Mouse (Mus musculus) cerebellum, adult 9-11 months (tissue): ENCODE measurements around the gene Cacna1a.
A peak's percentile ranks its signal among the peaks of the same experiment; 100 is the strongest.

Experiments used
- DNase-seq: peaks from one replicate; pipeline ENCODE4 v3.0.0; 2022

Cacna1a gene

DNA sequence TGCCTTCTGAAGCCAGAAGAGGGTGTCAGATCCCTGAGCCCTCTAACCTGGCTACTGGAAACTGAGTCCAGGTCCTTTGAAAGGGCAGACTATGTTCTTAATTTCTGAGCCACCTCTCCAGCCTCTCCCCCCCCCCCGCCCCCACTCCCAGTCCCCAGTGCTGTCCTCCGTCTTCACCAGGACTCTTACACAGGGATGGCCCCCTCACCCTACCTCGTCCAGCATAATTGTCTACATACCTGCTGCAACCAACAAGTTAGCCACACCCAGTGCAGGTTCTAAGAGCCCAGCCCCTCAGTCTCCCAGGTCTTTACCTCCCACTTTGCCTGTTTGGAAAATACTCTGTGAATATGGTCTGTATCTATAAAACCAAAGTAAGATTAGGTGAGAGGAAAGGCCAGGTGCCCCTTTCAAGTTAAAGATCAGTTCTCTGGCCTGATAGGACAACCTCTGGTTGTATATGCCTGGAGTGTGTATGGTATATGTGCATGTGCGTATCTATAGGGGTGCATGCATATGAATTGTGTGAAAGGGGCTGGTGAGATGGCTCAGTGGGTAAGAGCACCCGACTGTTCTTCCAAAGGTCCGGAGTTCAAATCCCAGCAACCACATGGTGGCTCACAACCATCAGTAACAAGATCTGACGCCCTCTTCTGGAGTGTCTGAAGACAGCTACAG, 252.5 kb downstream of the Cacna1a start:
- DNase-seq: no peak

DNA sequence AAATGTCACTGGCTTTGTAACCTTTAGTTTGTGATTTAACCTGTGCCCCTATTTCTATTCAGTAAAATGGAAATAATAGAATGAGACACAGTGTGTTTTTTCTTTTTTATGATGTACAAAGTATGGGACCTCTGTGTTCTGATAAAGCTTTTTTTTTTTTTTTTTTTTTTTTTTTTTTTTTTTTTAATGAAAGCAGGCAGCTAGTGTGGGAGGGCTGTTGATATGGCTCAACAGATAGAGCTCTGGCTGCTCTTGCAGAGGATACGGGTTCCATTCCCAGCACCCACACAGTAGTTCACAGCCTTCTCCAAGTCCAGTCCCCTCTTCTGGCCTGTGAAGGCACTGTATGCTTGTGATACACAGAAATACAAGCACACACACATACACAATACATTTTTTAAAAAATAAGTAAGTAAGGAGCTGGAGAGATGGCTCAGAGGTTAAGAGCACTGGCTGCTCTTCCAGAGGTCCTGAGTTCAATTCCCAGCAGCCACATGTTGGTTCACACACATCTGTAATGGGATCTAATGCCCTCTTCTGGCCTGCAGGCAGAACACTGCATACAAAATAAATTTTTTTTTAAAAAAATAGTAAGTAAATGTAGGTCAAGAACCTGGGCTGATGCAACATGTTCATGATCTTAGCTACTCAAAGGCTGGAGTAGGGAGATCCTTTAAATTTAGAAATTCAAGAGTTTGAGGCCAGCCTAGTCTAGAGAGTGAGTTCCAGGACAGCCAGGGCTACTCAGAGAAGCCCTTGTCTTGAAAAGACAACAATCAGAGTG, 253.5 kb downstream of the Cacna1a start:
- no peak for DNase-seq

DNA sequence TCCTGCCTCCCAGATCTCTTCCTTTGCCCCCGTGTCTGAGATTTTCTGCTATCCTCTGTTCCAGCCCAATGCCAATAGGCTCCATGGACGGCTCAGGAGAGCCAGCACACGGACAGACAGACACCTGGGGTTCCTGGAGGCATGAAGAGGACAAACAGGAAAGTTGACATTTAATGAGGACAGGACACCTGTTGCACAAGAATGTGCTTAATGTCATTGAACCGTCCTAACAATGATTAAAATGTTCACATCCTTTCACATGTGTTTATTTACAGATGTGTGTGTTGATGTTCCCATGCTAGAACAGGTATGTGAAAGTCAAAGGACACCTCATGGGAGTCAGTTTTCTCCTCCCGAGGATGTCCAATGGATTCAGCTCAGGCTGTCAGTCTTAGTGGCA, 254.8 kb downstream of the Cacna1a start:
- no peak for DNase-seq

DNA sequence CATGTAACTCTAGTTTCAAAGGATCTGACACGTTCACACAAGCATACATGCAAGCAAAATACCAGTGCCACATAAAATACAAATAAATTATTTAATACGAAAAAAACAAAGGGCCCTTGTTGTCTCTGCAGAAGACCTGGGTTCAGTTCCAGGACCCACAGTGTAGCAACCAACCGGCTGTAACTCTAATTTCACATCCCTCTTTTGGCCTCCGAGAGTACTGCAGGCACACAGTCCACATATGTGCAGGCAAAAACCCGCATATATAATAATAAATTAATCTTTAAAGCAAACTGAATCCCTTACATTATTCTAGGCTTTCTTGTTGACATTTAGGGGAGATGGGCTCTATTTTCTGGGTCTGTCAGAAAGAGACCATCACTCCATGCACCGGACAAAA, 258.6 kb downstream of the Cacna1a start:
- DNase-seq: no peak

DNA sequence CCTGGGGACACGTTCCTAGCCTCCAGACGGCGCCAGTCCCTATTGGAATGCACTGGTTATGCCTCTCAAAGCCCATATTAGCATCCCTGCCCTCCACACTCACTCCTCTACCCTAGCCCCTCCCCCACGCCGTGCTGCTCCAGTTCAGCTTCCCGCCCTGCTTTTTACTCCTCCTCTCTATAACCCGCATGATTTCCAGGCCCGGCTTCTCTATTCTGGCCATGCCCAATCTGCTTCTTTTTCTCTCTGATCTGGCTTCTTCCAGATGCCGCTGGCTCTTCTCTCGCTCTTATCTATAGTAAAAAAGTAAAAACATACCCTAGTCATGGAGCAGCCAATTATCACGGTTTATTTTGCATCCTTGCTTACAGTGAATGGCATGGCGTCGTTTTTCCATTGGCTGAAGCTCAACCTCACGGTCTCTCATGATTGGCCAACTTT, 259.2 kb downstream of the Cacna1a start:
- DNase-seq: no peak

DNA sequence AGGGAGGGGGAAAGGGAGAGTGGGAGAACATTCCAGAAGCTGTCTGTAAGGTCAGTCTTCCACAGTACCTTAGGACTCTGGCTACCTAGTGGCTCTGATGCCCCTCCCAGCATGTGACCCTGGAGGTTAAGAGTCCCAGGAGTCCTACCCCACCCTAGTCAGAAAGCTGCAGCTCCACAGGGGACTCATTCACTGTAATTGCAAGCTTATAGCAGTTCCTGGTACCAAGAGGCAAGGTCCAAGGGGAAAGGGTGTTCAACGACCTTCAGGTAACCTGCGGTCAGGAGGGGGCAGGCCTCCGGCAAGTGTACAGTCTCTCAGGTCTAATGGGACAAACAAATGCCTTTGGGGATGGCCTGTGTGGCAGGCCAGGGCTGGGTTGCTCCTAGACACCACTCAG, 262.0 kb downstream of the Cacna1a start:
- DNase-seq: no peak

DNA sequence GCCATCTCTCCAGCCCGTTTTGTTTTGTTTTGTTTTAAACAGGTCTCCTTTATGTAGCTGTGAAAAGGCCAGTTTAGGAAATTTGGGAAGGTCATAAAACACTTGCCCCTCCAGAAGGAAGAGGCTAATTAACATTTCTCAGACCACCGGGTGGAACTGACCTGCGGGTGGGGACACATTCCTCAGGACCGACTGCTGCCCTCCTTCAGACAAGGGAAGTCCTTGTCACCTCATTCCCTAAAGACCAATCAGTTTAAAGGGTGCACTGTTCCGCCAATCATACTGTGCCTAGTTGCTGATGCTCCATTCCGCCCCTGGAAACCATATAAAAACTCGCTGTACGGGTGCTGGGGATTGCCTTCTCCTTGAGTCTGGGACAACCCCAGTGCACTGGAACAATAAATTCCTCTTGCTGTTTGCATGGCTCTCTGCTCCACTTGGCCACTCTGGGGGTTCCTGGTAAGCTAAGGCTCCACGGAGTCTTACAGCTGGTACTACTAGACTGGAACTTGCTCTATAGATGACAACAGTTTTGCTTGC, 264.9 kb downstream of the Cacna1a start:
- DNase-seq: no peak

DNA sequence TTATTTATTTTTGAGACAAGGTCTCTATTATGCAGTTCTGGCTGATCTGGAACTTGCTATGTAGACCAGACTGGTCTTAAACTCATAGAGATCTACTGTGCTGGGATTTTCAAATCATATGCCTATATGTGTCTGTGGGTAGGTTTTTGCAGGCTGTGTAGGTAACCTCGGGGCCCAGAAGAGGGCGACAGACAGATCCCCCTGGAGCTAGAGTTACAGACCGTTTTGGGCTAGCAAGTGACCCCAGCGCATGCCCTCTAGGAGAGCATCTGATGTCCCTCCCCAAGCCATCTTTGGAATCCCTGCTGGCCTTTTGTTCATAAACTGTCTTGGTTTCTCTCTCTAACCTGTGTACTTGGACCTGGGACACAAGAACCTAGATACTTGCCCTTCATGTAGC, 266.4 kb downstream of the Cacna1a start:
- DNase-seq: no peak

DNA sequence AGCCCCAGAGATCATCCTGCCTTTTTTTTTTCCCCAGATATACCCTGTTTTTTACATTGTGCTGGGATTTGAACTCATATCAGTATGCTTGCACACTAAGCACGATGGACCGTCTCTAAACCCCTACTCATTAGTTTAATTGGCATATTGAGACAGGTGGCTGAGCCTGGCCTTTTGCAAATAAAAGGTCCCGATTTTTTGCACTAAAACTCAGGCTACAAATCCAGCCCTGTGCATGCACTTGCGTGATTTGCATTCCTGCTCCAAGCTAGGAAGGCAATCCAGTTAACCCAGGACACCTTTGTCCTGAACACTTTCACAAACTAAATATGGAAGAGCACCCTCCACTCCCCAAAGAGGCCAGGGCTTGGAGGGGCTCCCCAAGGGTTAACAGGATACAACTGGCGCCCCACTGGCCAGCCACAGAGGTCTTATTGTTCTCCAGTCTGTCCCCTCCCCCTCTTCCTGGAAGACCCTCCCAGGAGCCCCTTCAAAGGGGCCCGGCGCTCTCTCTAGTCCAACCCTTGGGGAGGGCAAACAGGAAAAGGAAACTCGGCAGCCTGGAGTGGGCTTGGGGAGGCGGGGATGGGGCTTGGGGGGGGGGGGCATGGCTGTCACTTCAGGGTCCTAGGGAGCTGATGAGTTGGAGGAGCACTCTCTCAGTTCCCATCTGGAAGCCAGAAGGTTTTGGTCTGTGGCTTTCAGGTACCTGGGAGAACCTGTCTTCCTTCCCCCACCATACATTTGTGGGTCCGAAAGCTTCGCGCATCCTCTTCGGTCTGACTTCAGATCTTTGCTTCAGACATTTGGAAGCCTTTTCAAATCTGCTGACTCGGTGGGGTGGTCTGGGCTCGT, 267.3 kb downstream of the Cacna1a start:
- DNase-seq: no peak

DNA sequence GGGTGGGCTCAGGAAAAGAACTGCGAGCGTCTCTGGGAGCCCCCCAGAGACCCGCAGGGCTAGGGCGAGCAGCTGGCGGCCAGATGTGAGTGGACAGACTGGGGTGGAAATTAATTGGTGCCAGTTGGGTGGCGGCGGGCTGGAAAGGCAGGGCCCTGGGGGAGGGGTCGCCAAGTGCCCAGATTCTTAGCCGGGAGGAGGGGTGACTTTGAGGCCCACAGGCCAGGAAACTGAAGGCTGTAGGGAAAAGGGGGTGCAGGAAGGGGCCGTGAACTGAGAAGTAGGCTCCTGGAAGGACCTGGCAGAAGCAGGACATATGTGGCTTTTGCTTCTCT, 267.9 kb downstream of the Cacna1a start:
- no peak for DNase-seq

DNA sequence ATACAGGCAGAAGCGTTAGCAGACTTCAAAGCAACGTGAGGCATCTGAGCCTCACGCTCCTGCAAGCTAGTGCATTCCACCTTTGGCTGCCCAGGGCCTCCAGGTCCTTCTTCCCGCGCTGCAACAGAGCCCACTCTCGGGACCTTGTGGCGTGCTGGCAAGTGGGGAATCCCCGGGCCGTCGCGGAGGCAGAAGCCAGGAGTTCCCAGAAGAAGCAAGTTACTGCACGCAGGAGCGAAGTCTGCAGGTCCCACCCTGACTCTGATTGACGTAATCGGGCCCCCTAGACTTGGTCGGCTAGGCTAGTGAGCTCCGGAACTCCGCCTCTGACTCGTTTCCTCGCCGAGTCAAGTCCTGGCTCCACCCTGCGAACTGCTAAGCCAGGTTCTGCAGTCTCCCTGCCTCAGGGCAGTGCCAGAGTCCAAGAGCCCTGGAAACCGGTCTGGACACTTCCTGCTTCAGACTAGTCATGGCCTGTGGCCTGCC, 268.4 kb downstream of the Cacna1a start:
- peak; percentile 66 for DNase-seq

DNA sequence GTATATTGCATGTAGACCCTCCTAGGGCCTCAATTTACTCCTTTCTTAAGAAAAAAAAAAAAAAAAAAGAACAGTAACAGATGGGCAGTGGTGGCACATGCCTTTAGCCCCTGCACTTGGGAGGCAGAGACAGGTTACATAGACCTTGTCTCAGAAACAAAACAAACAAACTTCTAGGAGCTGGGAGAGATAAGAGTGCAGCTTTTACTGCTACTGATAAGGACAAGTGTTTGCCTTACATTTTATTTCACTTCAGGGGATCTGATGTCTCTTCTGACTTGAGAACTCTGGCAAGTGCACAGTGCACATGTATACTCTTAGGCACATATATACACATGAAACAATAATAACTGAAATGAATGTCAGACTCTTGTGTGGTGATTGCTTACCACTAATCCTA, 269.0 kb downstream of the Cacna1a start:
- DNase-seq: no peak

DNA sequence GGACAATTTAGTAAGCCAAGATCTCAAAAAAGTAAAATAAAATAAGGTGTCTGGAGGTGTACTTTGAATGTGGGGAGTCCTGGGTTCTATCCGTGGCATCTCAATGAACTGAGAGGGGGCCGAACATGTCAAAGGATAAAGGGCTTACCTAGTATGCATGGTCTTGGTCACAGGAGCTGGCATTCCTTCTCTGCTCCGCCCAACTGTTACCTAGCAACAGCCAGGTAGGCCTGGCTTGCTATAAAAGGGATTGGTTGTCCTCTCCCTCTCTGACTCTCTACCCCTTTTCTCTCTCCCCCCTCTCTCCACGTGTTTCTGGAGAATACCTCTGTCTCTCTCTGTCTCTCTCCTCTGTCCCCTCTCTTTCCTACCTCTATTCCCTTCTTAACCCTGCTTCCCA, 269.4 kb downstream of the Cacna1a start:
- no peak for DNase-seq

DNA sequence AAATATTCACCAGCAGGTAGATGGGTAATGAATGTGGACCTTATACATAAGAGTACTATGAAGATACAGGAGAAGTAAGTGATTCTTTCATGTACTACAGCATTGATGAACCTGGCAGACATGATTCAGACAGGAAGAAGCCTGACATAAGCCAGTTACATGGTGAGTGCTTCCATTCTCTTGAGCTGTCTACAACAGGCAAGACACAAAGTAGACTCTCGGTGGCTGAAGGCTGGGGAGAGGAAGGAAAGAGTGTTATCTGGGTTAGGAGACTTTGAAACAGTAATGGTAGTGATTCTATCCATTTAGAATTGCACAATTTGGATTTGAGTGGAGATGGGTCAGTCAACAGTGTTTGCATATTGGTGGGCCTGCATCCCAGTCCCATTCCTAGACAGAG, 270.7 kb downstream of the Cacna1a start:
- no peak for DNase-seq

DNA sequence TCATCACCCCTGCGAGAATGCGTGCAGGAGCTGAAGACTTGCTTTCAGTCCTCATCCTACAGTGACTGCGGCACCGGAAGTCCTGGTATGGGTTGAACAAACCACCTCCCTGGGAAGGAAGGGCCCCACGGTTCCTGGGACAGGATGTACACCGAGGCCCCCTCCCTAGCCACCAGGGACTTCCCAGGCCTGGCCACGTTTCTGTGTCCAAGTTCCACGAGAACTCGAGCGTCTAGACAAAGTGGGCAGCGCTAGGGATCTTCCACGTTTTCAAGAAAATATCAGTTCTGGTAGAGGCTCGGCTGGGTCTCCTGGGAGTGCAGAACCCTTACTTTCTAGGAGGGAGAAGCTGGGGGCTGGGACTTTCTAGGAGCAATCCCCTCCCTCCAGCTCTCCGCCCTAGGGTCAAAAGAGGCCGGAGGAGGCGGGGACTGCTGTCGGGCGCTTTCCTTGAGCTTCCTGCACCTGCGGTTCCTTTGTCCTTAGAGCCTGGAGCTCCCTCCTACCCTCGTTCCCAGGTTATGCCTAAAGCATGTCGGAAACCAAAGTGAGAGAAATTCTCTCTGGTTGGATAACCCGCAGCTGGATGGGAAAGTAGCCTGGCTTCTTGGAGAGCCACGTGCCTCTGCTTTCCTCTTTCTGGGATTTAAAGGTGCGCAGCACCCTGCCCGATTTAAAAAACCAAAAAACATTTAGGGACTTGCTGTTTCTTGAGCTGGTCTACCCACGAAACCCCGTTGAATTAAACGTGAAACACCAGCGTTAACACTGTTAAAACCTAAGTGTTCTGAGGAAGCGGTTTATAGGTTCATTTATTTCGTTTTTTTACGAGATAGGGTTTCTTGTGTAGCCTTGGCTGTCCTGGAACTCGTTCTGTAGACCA, 271.9 kb downstream of the Cacna1a start:
- no peak for DNase-seq

DNA sequence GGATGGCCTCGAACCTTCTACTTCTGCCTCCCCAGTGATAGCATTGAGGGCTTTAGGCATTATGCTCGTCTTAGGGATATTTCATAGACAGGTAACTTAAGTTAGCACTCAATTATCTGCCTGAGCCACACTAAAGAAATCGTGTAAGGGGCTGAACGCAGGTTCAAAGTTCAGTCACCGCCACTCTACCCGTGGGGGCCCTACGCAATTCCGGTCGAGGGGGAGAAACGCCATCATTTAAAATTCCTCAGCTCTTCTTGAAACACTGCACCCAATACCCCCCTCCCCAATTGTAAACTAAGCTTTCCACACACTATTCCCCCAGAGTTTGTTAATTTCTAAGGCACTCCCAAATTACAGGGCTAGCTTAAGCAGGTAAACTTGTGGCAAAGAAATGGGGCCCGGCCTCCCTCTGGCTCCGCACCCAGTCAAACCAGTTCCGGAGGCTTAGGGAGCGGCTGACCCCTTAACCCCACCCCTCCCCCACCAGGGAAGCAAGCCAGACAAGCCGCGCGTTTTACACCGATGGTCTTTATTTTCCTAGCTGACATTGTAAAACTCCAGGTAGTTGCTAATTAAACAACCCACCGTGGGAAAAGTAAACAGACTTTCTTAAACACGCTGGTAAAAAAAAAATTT, 272.7 kb downstream of the Cacna1a start:
- DNase-seq: peak; percentile 47

DNA sequence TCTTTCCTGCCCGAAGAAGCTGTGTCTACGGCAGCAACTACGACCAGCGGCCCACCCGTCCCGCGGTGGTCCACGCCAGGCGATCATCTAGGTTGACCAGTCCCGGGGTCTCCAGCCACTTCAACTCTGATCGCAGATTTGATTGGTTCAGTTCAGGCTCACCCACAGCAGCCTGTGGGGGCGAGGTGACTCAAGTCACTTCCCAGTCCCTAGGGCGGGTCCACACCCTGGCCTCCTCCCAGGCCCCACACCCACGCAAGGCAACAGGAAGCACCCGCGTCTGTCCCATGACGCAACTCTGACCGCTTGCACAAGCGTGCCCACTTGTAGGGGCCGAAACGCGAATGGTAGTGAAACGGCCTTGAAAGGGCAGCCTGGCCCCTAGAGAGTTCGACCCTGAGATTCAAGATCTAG, 273.2 kb downstream of the Cacna1a start:
- peak; percentile 83 for DNase-seq

DNA sequence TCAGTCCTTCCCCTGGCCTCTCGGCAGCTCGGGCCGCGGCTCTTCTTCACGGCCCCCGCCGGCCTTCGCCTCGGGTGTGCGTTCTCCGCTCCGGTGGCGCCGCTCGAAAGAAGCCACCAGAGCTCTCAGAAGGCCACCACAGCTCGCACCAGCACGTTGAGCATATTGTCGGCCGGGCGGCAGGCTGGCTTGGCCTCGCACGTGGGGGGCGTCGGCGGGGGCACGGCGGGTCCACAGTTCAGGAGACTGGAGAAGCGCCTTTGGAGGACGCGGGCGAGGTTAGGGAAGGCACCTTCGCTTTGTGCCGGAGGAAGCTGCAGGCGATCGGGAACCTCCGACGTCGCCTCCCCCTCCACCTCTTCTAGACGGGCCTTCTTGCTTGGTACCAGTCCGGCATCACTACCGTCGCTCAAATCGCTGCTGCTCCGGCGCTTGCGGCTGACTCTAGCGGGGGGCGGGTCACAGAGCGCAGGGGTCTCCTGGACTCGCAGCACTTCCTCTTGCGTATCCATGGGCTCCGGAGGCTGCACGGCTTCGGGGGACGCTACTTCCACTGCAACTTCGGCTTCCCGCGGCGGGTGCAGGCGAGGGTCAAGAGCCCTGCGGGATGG, 273.8 kb downstream of the Cacna1a start:
- DNase-seq: no peak

DNA sequence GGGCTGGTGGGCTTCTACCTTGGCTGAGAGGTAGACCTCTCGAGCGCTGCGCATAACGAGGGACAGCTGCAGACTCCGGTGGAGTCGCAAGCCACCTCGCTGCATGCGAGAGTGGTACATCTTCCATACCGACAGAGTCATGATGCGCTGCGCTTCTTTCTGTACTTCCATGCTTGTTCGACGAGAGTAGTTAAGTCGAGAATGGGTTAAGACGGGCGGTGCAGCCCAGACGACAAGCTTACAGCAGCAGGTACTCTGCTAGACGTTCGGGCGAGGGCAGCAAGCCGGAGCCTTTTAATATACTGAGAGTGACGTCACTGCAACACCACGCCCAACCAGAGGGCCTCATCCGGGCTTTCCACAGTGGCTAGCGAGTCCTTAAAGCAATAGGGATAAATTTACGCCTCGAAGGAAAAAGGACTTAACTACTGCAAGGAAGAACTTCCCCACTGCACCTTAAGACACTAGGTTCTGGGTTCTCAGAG, 274.4 kb downstream of the Cacna1a start, which contains the start of gene Ier2:
Gene Ier2, minus strand, starts transcription at position 272 of the 485 bp plus-strand sequence.
- peak; percentile 96 for DNase-seq

DNA sequence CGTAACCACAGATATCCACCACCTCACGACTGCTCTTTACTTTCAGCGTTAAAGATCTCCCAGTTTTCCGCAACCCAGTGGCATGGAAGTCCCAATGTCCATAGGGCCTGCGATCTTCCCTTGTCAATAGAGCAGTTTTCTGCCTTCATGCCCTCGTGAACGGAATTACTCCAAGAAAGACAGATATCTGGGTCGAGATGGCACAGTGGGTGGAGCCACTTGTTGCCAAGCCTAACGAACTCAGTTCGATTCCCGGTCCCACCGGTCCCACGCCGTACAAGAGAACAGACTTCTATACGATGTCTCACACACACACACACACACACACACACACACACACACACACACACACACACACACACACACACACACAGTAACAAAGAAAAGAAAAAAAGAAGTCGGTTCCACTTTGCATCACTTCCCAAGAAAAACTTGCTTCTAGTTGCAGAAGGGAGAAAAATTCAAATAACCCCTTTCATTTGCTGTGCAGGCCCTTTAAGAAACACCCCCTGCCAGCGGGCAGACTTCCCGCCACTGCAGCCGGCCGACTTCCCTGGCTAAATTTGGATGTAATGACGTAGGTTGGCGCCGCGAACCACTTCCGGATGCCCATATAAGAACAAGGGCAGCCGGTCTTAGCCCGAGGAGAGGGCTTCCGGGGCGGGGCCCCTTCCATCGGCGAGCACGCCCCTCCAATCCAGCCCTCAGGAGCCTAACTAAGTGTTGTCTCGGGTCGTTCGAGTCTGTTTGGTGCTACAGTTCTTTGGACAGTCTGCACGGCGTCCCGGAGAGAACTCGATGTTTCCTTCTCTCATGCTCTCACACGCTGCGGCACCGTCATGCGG, 275.5 kb downstream of the Cacna1a start:
- DNase-seq: peak; percentile 98
